ENCODE assay signal across 13 mouse cellular contexts in the genomic region with DNA sequence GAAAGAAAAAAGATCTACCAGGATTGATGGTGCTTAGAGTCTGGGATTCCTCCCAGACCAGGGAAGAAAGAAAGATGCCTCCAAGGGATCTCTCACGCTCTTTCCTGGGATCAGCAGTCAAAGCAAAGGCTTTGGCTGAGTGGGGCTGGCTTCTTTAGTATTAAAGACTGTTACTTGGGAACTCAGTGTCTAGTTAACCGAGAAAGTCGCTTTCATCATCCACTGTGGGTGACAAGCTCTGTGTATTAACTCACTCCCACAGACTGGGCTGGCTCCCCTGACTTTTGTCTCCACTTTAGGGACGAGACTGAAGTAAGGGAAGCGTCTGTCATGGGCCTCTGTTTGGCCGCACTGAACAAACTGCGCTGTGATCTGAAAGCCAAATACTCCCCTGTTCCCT. TPM values are rescaled to one million over a fixed set of nuclear protein-coding genes. Genes with fewer than 3 reads are reported as not detected.
DNase-seq lines count a peak whose midpoint lies in the region; ATAC-seq and TF ChIP-seq lines count a peak whose summit lies in the region.
"Had no signal": no experiment of that assay in that cellular context is flagged by ENCODE, and none has a peak within 500 bp of the region (broad histone marks: within the 10 kb centered on the region; RNA-seq: fewer than 3 reads in every experiment).

No protein-coding gene starts in this region.

- 0 out of 2 replicates have a peak overlapping the region, but pooled peaks have one; percentile 27 for H3K9ac ChIP-seq in embryonic facial prominence, embryonic 13.5 days
- H3K9ac ChIP-seq in neural tube, embryonic 15.5 days (replicated peaks), result no peak overlapping the region
- H3K9ac ChIP-seq: forebrain, embryonic 13.5 days; limb, embryonic 12.5 days had no signal

- no peak overlapping the region for H3K4me3 ChIP-seq in embryonic facial prominence, embryonic 13.5 days
- H3K4me3 ChIP-seq in embryonic facial prominence, embryonic 10.5 days, result no peak overlapping the region
- peak overlapping the region; percentile 43 for H3K4me3 ChIP-seq in kidney, adult 2 months (ENCODE audit: insufficient read depth, low read depth, low read length)
- H3K4me3 ChIP-seq in neural tube, embryonic 15.5 days (replicated peaks), result no peak overlapping the region
- no peak overlapping the region for H3K4me3 ChIP-seq in left cerebral cortex, adult 2 months
- no peak overlapping the region for H3K4me3 ChIP-seq in hindbrain, embryonic 10.5 days
- H3K4me3 ChIP-seq: forebrain, embryonic 13.5 days; limb, embryonic 12.5 days had no signal

- ATAC-seq in embryonic facial prominence, embryonic 13.5 days (ENCODE audit: insufficient number of reproducible peaks, insufficient read depth, low FRiP score, low TSS enrichment, low read depth), result no peak
- ATAC-seq in neural tube, embryonic 15.5 days (ENCODE audit: low FRiP score), result no peak
- ATAC-seq: forebrain, embryonic 13.5 days; inflammation-experienced regulatory T-cells, adult 6 months had no signal

- no peaks in the 10 kb centered on the region for H3K27me3 ChIP-seq in embryonic facial prominence, embryonic 13.5 days
- no peaks in the 10 kb centered on the region for H3K27me3 ChIP-seq in embryonic facial prominence, embryonic 10.5 days (replicated peaks; ENCODE audit: low read depth, poor library complexity, severe bottlenecking)
- no peaks in the 10 kb centered on the region for H3K27me3 ChIP-seq in kidney, adult 2 months (replicated peaks; ENCODE audit: control insufficient read depth, insufficient read depth, low read length)
- no peaks in the 10 kb centered on the region for H3K27me3 ChIP-seq in neural tube, embryonic 15.5 days (replicated peaks)
- 0 out of 2 replicates have a peak, but pooled peaks cover 4% of the 10 kb centered on the region for H3K27me3 ChIP-seq in hindbrain, embryonic 10.5 days (ENCODE audit: insufficient read depth, poor library complexity, severe bottlenecking)
- H3K27me3 ChIP-seq: forebrain, embryonic 13.5 days; limb, embryonic 12.5 days had no signal

- H3K27ac ChIP-seq in embryonic facial prominence, embryonic 13.5 days, result no peak overlapping the region
- no peak overlapping the region for H3K27ac ChIP-seq in embryonic facial prominence, embryonic 10.5 days (replicated peaks)
- H3K27ac ChIP-seq in kidney, adult 2 months (ENCODE audit: insufficient read depth, low read depth, low read length), result peak overlapping the region; percentile 34
- 0 out of 2 replicates have a peak overlapping the region, but pooled peaks have one; percentile 18 for H3K27ac ChIP-seq in neural tube, embryonic 15.5 days (replicated peaks)
- H3K27ac ChIP-seq in left cerebral cortex, adult 2 months, result no peak overlapping the region
- no peak overlapping the region for H3K27ac ChIP-seq in hindbrain, embryonic 10.5 days
- H3K27ac ChIP-seq: forebrain, embryonic 13.5 days; limb, embryonic 12.5 days had no signal

- no peaks in the 10 kb centered on the region for H3K36me3 ChIP-seq in embryonic facial prominence, embryonic 13.5 days
- no peaks in the 10 kb centered on the region for H3K36me3 ChIP-seq in embryonic facial prominence, embryonic 10.5 days (replicated peaks)
- no peaks in the 10 kb centered on the region for H3K36me3 ChIP-seq in kidney, adult 2 months (ENCODE audit: control insufficient read depth, insufficient read depth, low read length)
- H3K36me3 ChIP-seq in neural tube, embryonic 15.5 days, result no peaks in the 10 kb centered on the region
- no peaks in the 10 kb centered on the region for H3K36me3 ChIP-seq in hindbrain, embryonic 10.5 days
- H3K36me3 ChIP-seq: heart, embryonic 10.5 days; limb, embryonic 12.5 days had no signal

- no peaks in the 10 kb centered on the region for H3K9me3 ChIP-seq in embryonic facial prominence, embryonic 13.5 days
- no peaks in the 10 kb centered on the region for H3K9me3 ChIP-seq in embryonic facial prominence, embryonic 10.5 days
- no peaks in the 10 kb centered on the region for H3K9me3 ChIP-seq in neural tube, embryonic 15.5 days (replicated peaks)
- no peaks in the 10 kb centered on the region for H3K9me3 ChIP-seq in hindbrain, embryonic 10.5 days
- H3K9me3 ChIP-seq: forebrain, embryonic 13.5 days; heart, embryonic 10.5 days; limb, embryonic 12.5 days had no signal

- TF ChIP-seq POLR2A in kidney, adult 2 months (IDR thresholded peaks at IDR 0.05; ENCODE audit: low read depth, low read length), result no peak

- no peak for DNase-seq in embryonic facial prominence, embryonic 10.5 days (ENCODE audit: low spot score)
- DNase-seq in kidney, adult 2 months, result peak; percentile 15
- DNase-seq in kidney, adult 8-10 months, result no peak
- no peak for DNase-seq in neural tube, embryonic 10.5 days (ENCODE audit: extremely low spot score, low spot score)
- DNase-seq in left cerebral cortex, adult 2 months (ENCODE audit: extremely low spot score in 1 of 2, low spot score in 2 of 2), result no peak
- DNase-seq in hindbrain, embryonic 10.5 days (ENCODE audit: low spot score), result no peak
- DNase-seq: cerebellum, adult 8-10 months had no signal

- 61% methylated on average over 7 of the region's 7 CpGs for WGBS in embryonic facial prominence, embryonic 13.5 days
- 68% methylated on average over 7 of the region's 7 CpGs for WGBS in embryonic facial prominence, embryonic 10.5 days
- 39% methylated on average over 7 of the region's 7 CpGs for WGBS in kidney, adult 2 months
- 73% methylated on average over 7 of the region's 7 CpGs for WGBS in neural tube, embryonic 15.5 days
- 68% methylated on average over 7 of the region's 7 CpGs for whole genome bisulfite sequencing in hindbrain, embryonic 10.5 days

- no peak overlapping the region for H3K4me2 ChIP-seq in embryonic facial prominence, embryonic 13.5 days
- no peak overlapping the region for H3K4me2 ChIP-seq in neural tube, embryonic 15.5 days
- H3K4me2 ChIP-seq: forebrain, embryonic 13.5 days had no signal

- intact Hi-C loops in left cerebral cortex, adult 2 months (cut with DNase I), result no loop called here

- no peak for TF ChIP-seq CTCF in kidney, adult 2 months (conservative IDR thresholded peaks at IDR 0.05; ENCODE audit: insufficient read depth, insufficient read length, low read depth, low read length)
- no peak for TF ChIP-seq CTCF in left cerebral cortex, adult 2 months (IDR thresholded peaks at IDR 0.05)

- peaks cover 13% of the 10 kb centered on the region for H3K4me1 ChIP-seq in embryonic facial prominence, embryonic 13.5 days
- H3K4me1 ChIP-seq in embryonic facial prominence, embryonic 10.5 days, result peaks cover 11% of the 10 kb centered on the region
- peaks cover 21% of the 10 kb centered on the region for H3K4me1 ChIP-seq in kidney, adult 2 months (ENCODE audit: control insufficient read depth, insufficient read depth, low read length)
- peaks cover 7% of the 10 kb centered on the region; the same call in 1 of the 2 replicates for H3K4me1 ChIP-seq in neural tube, embryonic 15.5 days
- H3K4me1 ChIP-seq in hindbrain, embryonic 10.5 days (replicated peaks), result peaks cover 22% of the 10 kb centered on the region

RNA-seq across cellular contexts. Expression of a gene that starts 2.2 kb away (rescaled TPM):
- 5.1 and 5.8 TPM in 2 replicates for polyA plus RNA-seq in embryonic facial prominence, embryonic 13.5 days (2015; fragmentation: Nextera tagmentation; extraction: Ambion mirVana)
- polyA plus RNA-seq in embryonic facial prominence, embryonic 10.5 days (2016; fragmentation: Nextera tagmentation; extraction: Ambion mirVana), result 1.5 and 2.9 TPM in 2 replicates
- 232 and 278 TPM in 2 replicates for polyA plus RNA-seq in kidney, adult 2 months (2012; rRNA removed)
- polyA plus RNA-seq in neural tube, embryonic 15.5 days (2015; fragmentation: Nextera tagmentation; extraction: Ambion mirVana), result 5.9 and 8.0 TPM in 2 replicates
- 1 to 10 TPM; 8.0 to 8.4 TPM for total RNA-seq in left cerebral cortex, adult 2 months (2021)
- 1.9 and 3.9 TPM in 2 replicates for polyA plus RNA-seq in hindbrain, embryonic 10.5 days (2016; fragmentation: Nextera tagmentation; extraction: Ambion mirVana)

Comparison
In these comparisons a context has a peak if more than half of its experiments do, and no peak if none do; other contexts are left out.
1. H3K27ac ChIP-seq: peak in kidney, adult 2 months (single experiment) and neural tube, embryonic 15.5 days (single experiment); none in embryonic facial prominence, embryonic 13.5 days (single experiment), embryonic facial prominence, embryonic 10.5 days (single experiment), left cerebral cortex, adult 2 months (single experiment) and hindbrain, embryonic 10.5 days (single experiment).
2. RNA of a gene that starts 2.2 kb away (polyA plus RNA-seq): 232 to 278 TPM in kidney, adult 2 months; 5.9 to 8.0 TPM in neural tube, embryonic 15.5 days, 5.1 to 5.8 TPM in embryonic facial prominence, embryonic 13.5 days, 1.9 to 3.9 TPM in hindbrain, embryonic 10.5 days and 1.5 to 2.9 TPM in embryonic facial prominence, embryonic 10.5 days; every median in the first group is over 10 times any median in the second.